Mouse (Mus musculus): Measurements from ENCODE around the gene Apba1.

The Apba1 gene

GRCm38 (mm10) chr19:23946751-23947150, 188.1 kb downstream of the Apba1 start:
- DNase-seq, result no peak

DNA sequence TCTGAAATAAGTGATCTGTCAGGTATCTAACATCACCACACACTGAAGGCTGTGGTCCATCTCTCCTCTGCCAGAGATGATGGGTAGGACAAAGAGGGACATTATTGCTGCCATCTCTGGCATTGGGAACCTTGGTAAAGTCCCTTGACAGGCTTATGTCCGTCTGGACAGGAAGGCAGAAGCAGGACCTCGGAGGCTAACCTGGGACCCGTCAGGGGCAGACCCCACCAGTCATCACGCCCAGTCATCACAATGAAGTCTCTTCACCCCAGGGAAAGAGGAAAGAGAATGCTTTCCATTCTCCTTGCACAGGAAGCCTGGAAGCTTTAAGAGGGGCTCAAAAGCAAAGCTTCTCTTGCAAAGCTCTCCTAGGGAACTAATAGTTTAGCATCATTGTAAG, 189.2 kb downstream of the Apba1 start:
- DNase-seq, result no peak

GRCm38 (mm10) chr19:23948301-23949000, 189.8 kb downstream of the Apba1 start:
- DNase-seq, result no peak

DNA sequence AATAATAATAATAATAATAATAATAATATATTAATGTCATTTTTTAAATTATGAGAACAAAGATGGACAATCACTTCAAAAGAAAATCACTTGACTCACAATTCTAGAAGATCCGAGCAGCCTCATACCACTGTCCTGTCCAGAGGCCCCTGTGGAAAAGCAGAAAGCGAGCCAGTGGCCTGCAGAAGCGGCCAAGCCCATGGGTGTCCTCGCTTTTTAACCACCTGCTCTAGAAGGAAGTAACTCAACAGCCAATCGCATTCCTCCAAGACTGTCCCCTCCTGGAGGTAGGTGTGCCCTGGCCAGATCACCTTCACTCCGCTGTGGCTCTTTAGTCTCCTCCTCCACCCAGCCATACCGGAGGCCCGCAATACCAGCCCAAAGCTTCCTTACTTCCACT, 196.8 kb downstream of the Apba1 start:
- DNase-seq, result no peak

DNA sequence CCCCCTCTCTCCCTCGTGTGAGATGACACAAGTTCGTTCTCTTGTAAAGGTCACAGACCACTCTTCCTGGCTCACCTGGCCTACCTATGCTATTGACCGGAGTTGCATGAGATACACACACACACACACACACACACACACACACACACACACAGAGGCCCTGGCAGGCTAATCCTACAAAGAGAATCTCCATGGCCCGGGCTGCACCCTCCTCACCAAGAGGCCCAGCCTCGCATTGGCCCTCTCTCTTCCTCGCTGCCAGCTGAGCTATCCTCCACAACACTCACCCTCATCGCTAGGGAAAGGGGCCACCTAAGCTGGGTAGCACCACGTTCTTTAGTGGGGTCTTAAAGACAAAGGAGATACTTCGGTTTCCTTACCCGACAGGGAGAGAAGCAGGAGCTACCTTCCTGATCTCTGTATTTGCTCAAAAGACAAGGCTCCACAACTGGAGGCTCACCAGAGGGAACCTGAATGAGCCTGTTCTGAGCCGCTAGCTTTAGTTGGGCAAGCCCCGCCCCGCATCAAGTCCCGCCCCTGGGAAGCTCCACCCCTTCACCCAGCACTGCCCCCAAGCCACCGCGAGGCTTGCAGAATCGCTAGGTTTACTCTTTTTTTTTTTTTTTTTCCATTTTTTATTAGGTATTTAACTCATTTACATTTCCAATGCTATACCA, 197.8 kb downstream of the Apba1 start:
- DNase-seq, result no peak

GRCm38 (mm10) chr19:23957563-23957962, 198.9 kb downstream of the Apba1 start:
- no peak for DNase-seq

GRCm38 (mm10) chr19:23958925-23959324, 200.2 kb downstream of the Apba1 start:
- no peak for DNase-seq

- DNase-seq, result no peak
Measured at GRCm38 (mm10) chr19:23959870-23960269, 201.2 kb downstream of the Apba1 start.

DNA sequence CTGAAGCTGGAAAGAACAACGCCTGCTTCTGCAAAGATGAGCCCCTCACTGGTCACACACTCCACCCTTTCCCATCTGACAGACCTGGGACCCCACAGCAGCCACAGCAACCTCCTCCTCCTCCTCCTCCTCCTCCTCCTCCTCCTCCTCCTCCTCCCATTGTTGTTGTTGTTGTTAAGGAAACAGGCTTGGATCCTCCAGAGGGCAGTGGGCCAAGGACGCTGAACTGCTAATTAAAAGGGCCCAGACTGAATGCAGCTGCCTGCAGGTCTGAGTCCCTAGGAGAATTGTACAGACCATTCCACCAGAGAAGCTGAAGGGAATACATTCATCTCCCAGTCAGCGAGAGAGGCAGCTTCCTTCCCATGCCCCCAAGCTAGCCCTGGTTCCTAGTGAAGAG, 201.6 kb downstream of the Apba1 start:
- peak; percentile 52 for DNase-seq

DNA sequence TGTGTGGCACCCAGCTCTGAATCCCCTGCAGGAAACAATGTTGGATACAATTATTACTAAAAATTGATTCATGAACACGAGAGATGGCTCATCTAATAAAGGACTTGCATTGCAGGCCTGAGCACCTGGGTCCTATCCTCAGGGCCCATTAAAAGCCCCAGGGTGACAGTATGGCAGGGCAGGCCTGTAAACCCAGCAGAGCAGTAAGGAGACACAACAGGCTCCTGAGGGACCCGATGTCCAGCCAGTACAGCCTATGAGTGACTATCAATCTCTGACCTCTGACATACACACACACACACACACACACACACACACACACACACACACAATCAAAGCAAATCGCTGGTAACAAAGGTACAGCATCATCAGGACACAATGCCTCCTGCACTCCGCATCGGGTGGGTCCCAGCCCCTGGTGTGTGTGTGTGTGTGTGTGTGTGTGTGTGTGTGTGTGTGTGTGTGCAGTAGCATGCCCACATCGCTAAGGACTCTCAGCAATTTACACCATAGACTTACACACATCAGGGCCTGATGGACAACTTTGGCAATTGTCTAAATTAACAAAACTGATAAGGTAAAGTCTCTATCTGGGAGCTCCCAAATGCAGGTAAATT, 202.3 kb downstream of the Apba1 start:
- no peak for DNase-seq

DNA sequence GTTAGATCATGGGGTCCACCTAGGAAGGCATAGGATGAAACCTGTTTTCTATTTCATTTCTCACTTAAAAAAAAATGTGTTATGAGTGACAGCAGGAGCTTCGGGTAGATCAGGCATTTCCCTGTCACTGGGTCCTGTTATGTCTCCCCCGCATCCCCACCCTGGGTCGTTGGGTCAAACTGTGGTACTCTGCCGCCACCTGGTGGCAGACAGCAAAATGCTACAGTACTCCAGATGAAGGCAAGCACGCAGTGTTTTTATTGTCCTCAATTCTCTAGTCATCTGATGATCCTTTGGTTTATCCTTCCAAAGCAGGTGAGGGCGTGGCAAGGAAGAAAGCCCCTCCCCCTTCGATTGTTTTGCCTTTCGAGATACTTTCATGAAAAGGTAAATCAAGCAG, 202.8 kb downstream of the Apba1 start:
- DNase-seq, result peak; percentile 83

DNA sequence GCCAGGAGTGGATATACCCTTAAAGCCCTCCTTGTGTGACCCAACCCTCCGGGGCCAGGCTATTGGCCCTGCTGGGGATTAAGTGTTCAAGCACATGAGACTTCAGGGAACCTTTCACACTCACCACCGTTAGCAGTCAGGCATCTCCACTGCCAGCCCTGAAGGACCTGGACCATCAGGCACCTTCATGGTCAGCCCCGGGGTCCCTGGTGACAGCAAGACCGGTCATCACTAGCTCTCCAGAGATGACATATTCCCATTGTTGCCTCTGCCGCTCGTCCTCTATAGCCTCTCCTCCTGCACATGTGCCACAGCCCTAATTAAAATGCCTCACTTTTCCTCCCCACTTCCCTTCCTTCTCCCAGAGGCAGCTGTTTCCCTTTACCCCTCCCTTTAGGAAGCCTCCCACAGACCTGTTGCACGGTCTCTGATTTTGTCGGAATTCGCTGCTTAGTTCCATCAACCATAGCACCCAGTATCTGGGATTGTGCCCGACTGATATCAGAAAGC, 205.8 kb downstream of the Apba1 start:
- no peak for DNase-seq

DNA sequence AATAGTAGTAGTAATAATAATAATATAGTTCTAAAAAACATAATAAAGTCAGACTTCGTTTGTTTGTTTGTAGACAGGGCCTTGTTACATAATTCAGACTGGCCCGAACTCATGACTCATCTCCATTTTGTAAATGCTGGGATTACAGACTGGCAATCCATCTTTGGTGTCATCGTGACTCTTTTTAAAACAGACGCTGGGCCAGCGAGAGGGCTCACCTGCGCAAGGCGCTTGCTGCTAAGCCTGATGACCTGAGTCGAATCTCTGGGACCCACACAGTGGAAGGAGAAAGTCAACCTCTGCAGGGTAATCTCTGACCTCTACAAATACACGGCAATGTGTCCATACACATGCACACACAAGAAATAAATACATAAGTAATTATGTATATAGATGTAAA, 207.7 kb downstream of the Apba1 start:
- DNase-seq, result no peak

DNA sequence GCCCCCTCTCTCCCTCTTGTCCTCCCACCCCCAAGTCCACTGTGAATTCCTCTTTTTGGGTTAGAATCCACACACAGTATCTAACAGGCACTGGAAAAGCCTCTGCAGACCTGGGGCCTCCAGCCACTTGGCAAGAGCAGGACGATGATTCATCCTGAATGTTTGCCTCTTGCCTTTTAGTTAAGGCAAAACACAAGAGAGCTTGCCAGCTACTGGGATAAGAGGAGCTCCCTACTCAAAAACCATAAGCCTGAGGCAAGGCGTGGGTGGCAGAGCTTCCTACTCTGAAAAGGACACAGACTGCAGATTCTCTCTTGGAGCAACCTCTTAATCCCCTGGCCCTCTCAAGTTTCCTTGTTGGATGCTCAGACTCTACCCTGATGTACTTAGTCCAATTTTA, 208.5 kb downstream of the Apba1 start:
- DNase-seq, result peak; percentile 73

GRCm38 (mm10) chr19:23968125-23968861, 209.6 kb downstream of the Apba1 start:
- DNase-seq, result no peak

DNA sequence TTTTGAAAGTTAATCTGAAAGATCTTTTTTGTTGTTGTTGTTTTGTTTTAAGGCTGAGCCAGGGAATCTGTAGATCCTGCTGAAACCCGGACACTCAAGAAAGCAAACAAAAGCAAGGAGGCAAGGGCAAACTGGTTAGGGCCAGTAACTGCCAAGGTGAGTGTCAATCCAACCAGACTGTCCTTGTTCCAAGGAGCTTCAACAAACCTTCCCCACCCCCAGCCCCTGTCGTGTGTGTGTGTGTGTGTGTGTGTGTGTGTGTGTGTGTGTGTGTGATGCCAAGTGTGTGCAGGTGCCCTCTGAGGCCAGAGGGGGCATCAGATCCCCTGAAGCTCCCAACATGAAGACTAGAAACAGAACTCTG, 210.2 kb downstream of the Apba1 start:
- no peak for DNase-seq

- no peak for DNase-seq
Measured at GRCm38 (mm10) chr19:23970374-23970773, 211.7 kb downstream of the Apba1 start.

GRCm38 (mm10) chr19:23971391-23971790, 212.7 kb downstream of the Apba1 start:
- DNase-seq, result no peak

DNA sequence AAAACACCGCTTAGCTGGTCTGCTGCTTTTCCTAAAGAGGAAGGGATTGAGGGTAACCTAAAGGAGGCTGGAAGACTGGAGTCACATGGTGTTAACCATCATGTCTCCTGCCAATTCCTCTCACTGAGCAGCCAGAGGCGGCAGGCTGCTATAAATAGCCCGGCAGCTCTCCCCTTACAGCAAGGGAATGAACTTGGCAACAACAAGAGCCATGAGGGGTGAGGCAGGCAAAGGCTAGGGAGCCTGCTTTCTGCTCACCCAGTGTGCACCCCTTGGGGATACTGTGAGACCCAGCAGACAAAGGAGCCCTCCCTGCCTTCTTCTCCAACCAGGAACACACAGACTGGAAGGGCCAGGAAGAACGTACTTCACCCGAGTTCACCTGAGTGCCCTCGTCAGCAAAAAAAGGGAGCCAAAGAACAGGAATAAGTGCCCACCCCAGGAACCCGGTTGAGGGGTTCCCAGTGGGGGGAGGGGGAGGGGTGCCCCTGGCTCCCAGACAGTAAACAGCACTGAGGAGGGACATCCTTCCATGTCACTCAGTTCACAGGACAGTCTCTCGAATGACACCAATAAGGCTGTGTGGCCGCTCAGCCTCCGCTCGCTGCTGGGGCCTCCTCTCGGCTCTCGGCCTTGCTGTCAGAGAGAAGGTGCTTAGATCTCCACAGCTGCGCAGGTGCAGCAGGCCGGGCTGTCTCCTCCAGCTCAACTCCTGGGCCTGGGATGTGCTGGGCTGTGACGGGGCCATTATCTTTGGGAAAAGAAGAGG, 214.4 kb downstream of the Apba1 start:
- peak; percentile 58 for DNase-seq

GRCm38 (mm10) chr19:23977901-23978443, 219.3 kb downstream of the Apba1 start:
- DNase-seq, result no peak

DNA sequence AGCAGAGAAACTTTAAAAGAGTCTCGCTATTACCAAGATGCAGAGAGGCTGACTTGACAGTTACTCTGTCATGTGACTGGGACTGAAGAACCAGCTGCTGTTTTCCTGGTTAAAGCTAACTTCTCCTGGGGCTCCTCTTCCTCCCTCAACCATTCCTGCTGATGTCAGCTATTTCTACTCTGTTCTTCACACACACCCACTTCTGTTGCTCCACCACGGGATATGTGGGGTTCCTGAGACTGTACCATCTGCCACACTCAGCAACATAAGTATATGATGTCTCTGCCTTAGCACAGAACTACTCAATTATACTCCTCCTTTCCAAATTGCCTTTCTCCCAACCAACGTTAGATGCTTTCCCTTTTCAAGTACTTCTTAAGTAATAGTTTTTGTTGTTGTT, 221.9 kb downstream of the Apba1 start:
- no peak for DNase-seq

- no peak for DNase-seq
Measured at GRCm38 (mm10) chr19:23984186-23984585, 225.5 kb downstream of the Apba1 start.
